Mouse (Mus musculus): Measurements from ENCODE around the gene Ncoa5.

- TF ChIP-seq POLR2A (IDR thresholded peaks at IDR 0.05; ENCODE audit: borderline replicate concordance, low read depth, low read length): no peak
- TF ChIP-seq CTCF (IDR thresholded peaks at IDR 0.05; ENCODE audit: low read depth, low read length): no peak
These were observed 25.5 kb downstream of the Ncoa5 start for GRCm38 (mm10) chr2:165009161-165009560.
